Mouse (Mus musculus): ENCODE data around the gene Edf1. TPM values are rescaled to one million over a fixed set of nuclear protein-coding genes. Genes with fewer than 3 reads are reported as not detected.

Gene Edf1
- polyA plus RNA-seq, 1 experiment: 190 TPM

- peaks cover 58% of the 10 kb centered on the region for H3K36me3 ChIP-seq (ENCODE audit: control insufficient read depth)
- peaks cover 3% of the 10 kb centered on the region for H3K9me3 ChIP-seq (ENCODE audit: control insufficient read depth, low read length)
- peaks cover 22% of the 10 kb centered on the region for H3K4me1 ChIP-seq (ENCODE audit: control insufficient read depth)
- H3K27me3 ChIP-seq (ENCODE audit: control insufficient read depth): peaks cover 23% of the 10 kb centered on the region
- no peak overlapping the region for H3K4me3 ChIP-seq (replicated peaks)
- no peak for TF ChIP-seq TAL1 (IDR thresholded peaks at IDR 0.05; ENCODE audit: low read length)
These were observed 26.5 kb downstream of the Edf1 start for GRCm38 (mm10) chr2:25584152-25584551.

GRCm38 (mm10) chr2:25584856-25585255 lies 27.2 kb downstream of the Edf1 start:
- peaks cover 16% of the 10 kb centered on the region for H3K27me3 ChIP-seq (ENCODE audit: control insufficient read depth)
- TF ChIP-seq TAL1 (IDR thresholded peaks at IDR 0.05; ENCODE audit: low read length): no peak
- TF ChIP-seq GATA1 (IDR thresholded peaks at IDR 0.05; ENCODE audit: low read length): no peak
- peaks cover 62% of the 10 kb centered on the region for H3K36me3 ChIP-seq (ENCODE audit: control insufficient read depth)
- no peak overlapping the region for H3K4me3 ChIP-seq (replicated peaks)
- H3K9me3 ChIP-seq (ENCODE audit: control insufficient read depth, low read length): no peaks in the 10 kb centered on the region
- H3K4me1 ChIP-seq (ENCODE audit: control insufficient read depth): peaks cover 19% of the 10 kb centered on the region

GRCm38 (mm10) chr2:25585601-25586000 lies 28.0 kb downstream of the Edf1 start:
- Histone ChIP-seq H3K27me3 (ENCODE audit: control insufficient read depth) (peaks cover 9% of the 10 kb centered on the region), H3K9me3 (ENCODE audit: control insufficient read depth, low read length) (no peaks in the 10 kb centered on the region), H3K36me3 (ENCODE audit: control insufficient read depth) (peaks cover 70% of the 10 kb centered on the region), H3K4me3 (replicated peaks) (no peak overlapping the region), H3K4me1 (ENCODE audit: control insufficient read depth) (peaks cover 18% of the 10 kb centered on the region)
- no peak for TF ChIP-seq TAL1 (IDR thresholded peaks at IDR 0.05; ENCODE audit: low read length)
- no peak for TF ChIP-seq GATA1 (IDR thresholded peaks at IDR 0.05; ENCODE audit: low read length)

- Histone ChIP-seq H3K27me3 (ENCODE audit: control insufficient read depth) (no peaks in the 10 kb centered on the region), H3K36me3 (ENCODE audit: control insufficient read depth) (peaks cover 87% of the 10 kb centered on the region), H3K4me1 (ENCODE audit: control insufficient read depth) (peaks cover 8% of the 10 kb centered on the region), H3K9me3 (ENCODE audit: control insufficient read depth, low read length) (no peaks in the 10 kb centered on the region), H3K4me3 (replicated peaks) (no peak overlapping the region)
- TF ChIP-seq GATA1 (IDR thresholded peaks at IDR 0.05; ENCODE audit: low read length): no peak
- no peak for TF ChIP-seq TAL1 (IDR thresholded peaks at IDR 0.05; ENCODE audit: low read length)
These were observed 29.6 kb downstream of the Edf1 start for GRCm38 (mm10) chr2:25587290-25587689.

GRCm38 (mm10) chr2:25588227-25588907 lies 30.7 kb downstream of the Edf1 start:
- H3K4me1 ChIP-seq (ENCODE audit: control insufficient read depth): no peaks in the 10 kb centered on the region
- peaks cover 90% of the 10 kb centered on the region for H3K36me3 ChIP-seq (ENCODE audit: control insufficient read depth)
- no peaks in the 10 kb centered on the region for H3K27me3 ChIP-seq (ENCODE audit: control insufficient read depth)
- H3K4me3 ChIP-seq (replicated peaks): no peak overlapping the region
- H3K9me3 ChIP-seq (ENCODE audit: control insufficient read depth, low read length): no peaks in the 10 kb centered on the region
- TF ChIP-seq TAL1 (IDR thresholded peaks at IDR 0.05; ENCODE audit: low read length) (no peak), GATA1 (IDR thresholded peaks at IDR 0.05; ENCODE audit: low read length) (no peak)

GRCm38 (mm10) chr2:25591863-25592262 lies 34.2 kb downstream of the Edf1 start:
- peaks cover 90% of the 10 kb centered on the region for H3K36me3 ChIP-seq (ENCODE audit: control insufficient read depth)
- no peak for TF ChIP-seq GATA1 (IDR thresholded peaks at IDR 0.05; ENCODE audit: low read length)
- TF ChIP-seq TAL1 (IDR thresholded peaks at IDR 0.05; ENCODE audit: low read length): no peak
- H3K4me3 ChIP-seq (replicated peaks): no peak overlapping the region
- no peaks in the 10 kb centered on the region for H3K4me1 ChIP-seq (ENCODE audit: control insufficient read depth)
- no peaks in the 10 kb centered on the region for H3K9me3 ChIP-seq (ENCODE audit: control insufficient read depth, low read length)
- no peaks in the 10 kb centered on the region for H3K27me3 ChIP-seq (ENCODE audit: control insufficient read depth)

- Histone ChIP-seq H3K9me3 (ENCODE audit: control insufficient read depth, low read length) (no peaks in the 10 kb centered on the region), H3K4me1 (ENCODE audit: control insufficient read depth) (peaks cover 9% of the 10 kb centered on the region), H3K27me3 (ENCODE audit: control insufficient read depth) (no peaks in the 10 kb centered on the region), H3K36me3 (ENCODE audit: control insufficient read depth) (peaks cover 94% of the 10 kb centered on the region), H3K4me3 (replicated peaks) (no peak overlapping the region)
- TF ChIP-seq TAL1 (IDR thresholded peaks at IDR 0.05; ENCODE audit: low read length) (no peak), GATA1 (IDR thresholded peaks at IDR 0.05; ENCODE audit: low read length) (no peak)
These were observed 39.3 kb downstream of the Edf1 start for GRCm38 (mm10) chr2:25596765-25597510.

GRCm38 (mm10) chr2:25598749-25599148 lies 41.1 kb downstream of the Edf1 start:
- Histone ChIP-seq H3K36me3 (ENCODE audit: control insufficient read depth) (peaks cover 92% of the 10 kb centered on the region), H3K27me3 (ENCODE audit: control insufficient read depth) (no peaks in the 10 kb centered on the region), H3K4me1 (ENCODE audit: control insufficient read depth) (peaks cover 9% of the 10 kb centered on the region), H3K4me3 (replicated peaks) (no peak overlapping the region), H3K9me3 (ENCODE audit: control insufficient read depth, low read length) (no peaks in the 10 kb centered on the region)
- TF ChIP-seq GATA1 (IDR thresholded peaks at IDR 0.05; ENCODE audit: low read length) (no peak), TAL1 (IDR thresholded peaks at IDR 0.05; ENCODE audit: low read length) (no peak)

- Histone ChIP-seq H3K4me1 (ENCODE audit: control insufficient read depth) (peaks cover 12% of the 10 kb centered on the region), H3K36me3 (ENCODE audit: control insufficient read depth) (peaks cover 89% of the 10 kb centered on the region), H3K9me3 (ENCODE audit: control insufficient read depth, low read length) (no peaks in the 10 kb centered on the region), H3K4me3 (replicated peaks) (no peak overlapping the region), H3K27me3 (ENCODE audit: control insufficient read depth) (no peaks in the 10 kb centered on the region)
- no peak for TF ChIP-seq GATA1 (IDR thresholded peaks at IDR 0.05; ENCODE audit: low read length)
- no peak for TF ChIP-seq TAL1 (IDR thresholded peaks at IDR 0.05; ENCODE audit: low read length)
These were observed 42.4 kb downstream of the Edf1 start for GRCm38 (mm10) chr2:25600037-25600436.
